Mouse (Mus musculus) liver, adult 2 months (tissue): Measurements from ENCODE around the gene Dmbt1. TPM values are rescaled to one million over a fixed set of nuclear protein-coding genes. Genes with fewer than 3 reads are reported as not detected.

ENCODE experiments used
- DNase-seq: peaks from one replicate; pipeline ENCODE4 v3.0.0-alpha.2; 2011; ENCODE audit warnings: low read depth, low spot score; ENCODE audit errors: extremely low read depth
- H3K27ac ChIP-seq: fragments of 200-500 bp; replicated peaks from 2 replicates; pipeline ENCODE4 v1.5.1; 2012; ENCODE audit warnings: low read depth, mild to moderate bottlenecking, control low read depth, inconsistent platforms, low read length; ENCODE audit not compliant: insufficient read depth
- H3K27me3 ChIP-seq: fragments of 200-500 bp; 2 replicates; pipeline ENCODE4 v1.6.1; 2012; ENCODE audit warnings: mild to moderate bottlenecking, moderate library complexity, low read length, inconsistent platforms; ENCODE audit not compliant: control insufficient read depth, insufficient read depth
- H3K36me3 ChIP-seq: fragments of 200-500 bp; 2 replicates; pipeline ENCODE4 v1.6.1; 2012; ENCODE audit warnings: low read length, inconsistent platforms; ENCODE audit not compliant: control insufficient read depth, insufficient read depth
- H3K4me1 ChIP-seq: fragments of 200-500 bp; 2 replicates; pipeline ENCODE4 v1.6.1; 2011; ENCODE audit warnings: low read length; ENCODE audit not compliant: control insufficient read depth, insufficient read depth
- H3K4me3 ChIP-seq: fragments of 200-500 bp; 2 replicates; pipeline ENCODE4 v1.5.1; 2011; ENCODE audit warnings: low read depth, mild to moderate bottlenecking, control low read depth, low read length, moderate library complexity; ENCODE audit not compliant: insufficient read depth
- H3K79me2 ChIP-seq: fragments of 200-500 bp; 2 replicates; pipeline ENCODE4 v1.6.1; 2012; ENCODE audit warnings: inconsistent platforms, mild to moderate bottlenecking, low read length, moderate library complexity; ENCODE audit not compliant: control insufficient read depth, insufficient read depth
- H3K9ac ChIP-seq: fragments of 200-500 bp; 2 replicates; pipeline ENCODE4 v1.6.1; 2012; ENCODE audit warnings: low read depth, mild to moderate bottlenecking, control low read depth, inconsistent platforms, low read length
- CTCF ChIP-seq: fragments of 200-500 bp; IDR thresholded peaks from 2 replicates; pipeline ENCODE4 v1.5.1; 2011; ENCODE audit warnings: low read depth, low read length, control low read depth
- POLR2A ChIP-seq: fragments of 200-500 bp; IDR thresholded peaks from 2 replicates; pipeline ENCODE4 v1.6.1; 2011; ENCODE audit warnings: low read length, control low read depth; ENCODE audit not compliant: insufficient read depth; ENCODE audit errors: extremely low read depth
- WGBS: fragments of 180-500 bp; shearing (Covaris S2); methylation state at CpG from one replicate; pipeline ENCODE4 v1.1.7; 2018; 5-methylcytosine and 5-hydroxymethylcytosine counted together
- polyA plus RNA-seq: library from polyadenylated mRNA; depleted of rRNA; stranded (reverse); fragments of >200 nt; gene quantifications from 2 replicates; pipeline ENCODE4 v1.2.3, GENCODE M21; 2012; rRNA removed
- total RNA-seq: library from RNA; depleted of rRNA; stranded (reverse); fragments of >200 nt; gene quantifications from 2 replicates; pipeline ENCODE4 v1.2.3, GENCODE M21; 2014; rRNA removed

The Dmbt1 gene
- total RNA-seq (5.6 and 32.1 TPM in 2 replicates), polyA plus RNA-seq (0.35 and 0.55 TPM in 2 replicates)

GRCm38 (mm10) chr7:131031755-131032154 is at the start of gene Dmbt1:
Gene Dmbt1, plus strand, starts transcription at chr7:131032053.
- DNase-seq, result no peak
- Histone ChIP-seq H3K36me3 (no peaks in the 10 kb centered on the region), H3K27ac (no peak within 1 kb of the TSS), H3K4me1 (no peaks in the 10 kb centered on the region), H3K27me3 (peaks cover 8% of the 10 kb centered on the region; the same call in 1 of the 2 replicates), H3K9ac (no peak within 1 kb of the TSS), H3K4me3 (no peak within 1 kb of the TSS), H3K79me2 (no peaks in the 10 kb centered on the region)
- TF ChIP-seq POLR2A (no peak), CTCF (no peak)
- 75% methylated on average over 5 of the region's 5 CpGs for WGBS

- no peak for DNase-seq
Observed at GRCm38 (mm10) chr7:130982371-130982770, 49.5 kb upstream of the Dmbt1 start.

GRCm38 (mm10) chr7:130982881-130983280 is 49.0 kb upstream of the Dmbt1 start:
- no peaks in the 10 kb centered on the region for H3K36me3 ChIP-seq
- 80% methylated on average over 3 of the region's 3 CpGs for WGBS
- peaks cover 9% of the 10 kb centered on the region for H3K27me3 ChIP-seq
- H3K4me1 ChIP-seq, result peaks cover 4% of the 10 kb centered on the region
- H3K27ac ChIP-seq, result no peak overlapping the region
- H3K79me2 ChIP-seq, result no peaks in the 10 kb centered on the region
- no peak overlapping the region for H3K9ac ChIP-seq
- TF ChIP-seq CTCF (no peak), POLR2A (no peak)
- no peak for DNase-seq
- no peak overlapping the region for H3K4me3 ChIP-seq

More at GRCm38 (mm10) chr7:130982371-130982770, 49.5 kb upstream of the Dmbt1 start:
- H3K27me3 ChIP-seq, result peaks cover 9% of the 10 kb centered on the region
- no peaks in the 10 kb centered on the region for H3K36me3 ChIP-seq
- H3K27ac ChIP-seq, result no peak overlapping the region
- H3K4me1 ChIP-seq, result peaks cover 4% of the 10 kb centered on the region
- H3K9ac ChIP-seq, result no peak overlapping the region
- TF ChIP-seq POLR2A (no peak), CTCF (no peak)
- H3K4me3 ChIP-seq, result no peak overlapping the region
- no peaks in the 10 kb centered on the region for H3K79me2 ChIP-seq
- WGBS, result 73% methylated on average over 4 of the region's 4 CpGs

GRCm38 (mm10) chr7:130984294-130984693 is 47.6 kb upstream of the Dmbt1 start:
- WGBS, result 94% methylated on average over 7 of the region's 7 CpGs
- DNase-seq, result no peak
- no peak overlapping the region for H3K9ac ChIP-seq

GRCm38 (mm10) chr7:130985193-130985592 is 46.7 kb upstream of the Dmbt1 start:
- WGBS, result 68% methylated on average over 12 of the region's 12 CpGs
- TF ChIP-seq CTCF, result no peak
- no peak for TF ChIP-seq POLR2A
- Histone ChIP-seq H3K79me2 (no peaks in the 10 kb centered on the region), H3K27ac (no peak overlapping the region), H3K36me3 (no peaks in the 10 kb centered on the region), H3K4me1 (peaks cover 13% of the 10 kb centered on the region), H3K27me3 (peaks cover 9% of the 10 kb centered on the region), H3K4me3 (no peak overlapping the region), H3K9ac (no peak overlapping the region)
- DNase-seq, result no peak

More at GRCm38 (mm10) chr7:130984294-130984693, 47.6 kb upstream of the Dmbt1 start:
- Histone ChIP-seq H3K27me3 (peaks cover 9% of the 10 kb centered on the region), H3K4me1 (peaks cover 8% of the 10 kb centered on the region), H3K79me2 (no peaks in the 10 kb centered on the region), H3K4me3 (no peak overlapping the region), H3K36me3 (no peaks in the 10 kb centered on the region), H3K27ac (no peak overlapping the region)
- TF ChIP-seq CTCF, result no peak
- no peak for TF ChIP-seq POLR2A

GRCm38 (mm10) chr7:130985716-130986115 is 46.1 kb upstream of the Dmbt1 start:
- Histone ChIP-seq H3K79me2 (no peaks in the 10 kb centered on the region), H3K4me3 (no peak overlapping the region), H3K27me3 (peaks cover 9% of the 10 kb centered on the region), H3K36me3 (no peaks in the 10 kb centered on the region), H3K9ac (no peak overlapping the region), H3K27ac (no peak overlapping the region), H3K4me1 (peaks cover 15% of the 10 kb centered on the region)
- peak; percentile 90 for DNase-seq
- TF ChIP-seq CTCF (no peak), POLR2A (no peak)
- 15% methylated on average over 3 of the region's 3 CpGs for WGBS
